ENCODE assay signal across 10 mouse cellular contexts in genomic region chr7:115666686-115667382, GRCm38 (mm10).
DNase-seq lines count a peak whose midpoint lies in the region; ATAC-seq and TF ChIP-seq lines count a peak whose summit lies in the region.
"Had no signal": no experiment of that assay in that cellular context is flagged by ENCODE, and none has a peak within 500 bp of the region (broad histone marks: within the 10 kb centered on the region; RNA-seq: fewer than 3 reads in every experiment).

No protein-coding gene starts in this region.

- 17% methylated on average over 18 of the region's 18 CpGs for WGBS in forebrain, embryonic 11.5 days
- WGBS in intestine, embryonic 16.5 days = 22% methylated on average over 18 of the region's 18 CpGs
- WGBS in neural tube, embryonic 13.5 days = 7% methylated on average over 18 of the region's 18 CpGs

- H3K36me3 ChIP-seq in forebrain, embryonic 11.5 days (ENCODE audit: control insufficient read depth, insufficient read depth, low read length) = no peaks in the 10 kb centered on the region
- H3K36me3 ChIP-seq in intestine, embryonic 16.5 days (ENCODE audit: control insufficient read depth, insufficient read depth, low read length) = no peaks in the 10 kb centered on the region
- H3K36me3 ChIP-seq in neural tube, embryonic 13.5 days = no peaks in the 10 kb centered on the region

- peak overlapping the region; percentile 54 for H3K9ac ChIP-seq in forebrain, embryonic 11.5 days (ENCODE audit: low read length)
- H3K9ac ChIP-seq in intestine, embryonic 16.5 days (ENCODE audit: low read depth, low read length) = peak overlapping the region; percentile 30; the same call in 1 of the 2 replicates
- peak overlapping the region; percentile 41 for H3K9ac ChIP-seq in neural tube, embryonic 13.5 days

- ATAC-seq in forebrain, embryonic 11.5 days (replicated peaks; ENCODE audit: low FRiP score) = no peak
- no peak for ATAC-seq in intestine, embryonic 16.5 days
- peak; percentile 88 for ATAC-seq in neural tube, embryonic 13.5 days (ENCODE audit: low read depth)
- ATAC-seq: lung, postnatal 0 days; Patski had no signal

- H3K4me2 ChIP-seq in forebrain, embryonic 11.5 days (ENCODE audit: low read depth, low read length, severe bottlenecking) = peak overlapping the region; percentile 46
- H3K4me2 ChIP-seq in intestine, embryonic 16.5 days (ENCODE audit: low read depth, low read length) = peak overlapping the region; percentile 44
- peak overlapping the region; percentile 58 for H3K4me2 ChIP-seq in neural tube, embryonic 13.5 days

- TF ChIP-seq CTCF in layer of hippocampus, adult 2 months (conservative IDR thresholded peaks at IDR 0.05) = no peak

- peaks cover 26% of the 10 kb centered on the region for H3K4me1 ChIP-seq in forebrain, embryonic 11.5 days (replicated peaks; ENCODE audit: control insufficient read depth, insufficient read depth, low read length)
- peaks cover 6% of the 10 kb centered on the region for H3K4me1 ChIP-seq in intestine, embryonic 16.5 days (ENCODE audit: control insufficient read depth, insufficient read depth, low read length)
- peaks cover 46% of the 10 kb centered on the region for H3K4me1 ChIP-seq in neural tube, embryonic 13.5 days (replicated peaks)

- H3K27ac ChIP-seq in layer of hippocampus, adult 2 months = peak overlapping the region; percentile 19
- peak overlapping the region; percentile 46 for H3K27ac ChIP-seq in forebrain, embryonic 11.5 days (ENCODE audit: low read depth, low read length)
- no peak overlapping the region for H3K27ac ChIP-seq in intestine, embryonic 16.5 days (ENCODE audit: low read length)
- peak overlapping the region; percentile 70 for H3K27ac ChIP-seq in neural tube, embryonic 13.5 days (replicated peaks)

- H3K9me3 ChIP-seq in forebrain, embryonic 11.5 days (ENCODE audit: control insufficient read depth, low read length) = no peaks in the 10 kb centered on the region
- H3K9me3 ChIP-seq in intestine, embryonic 16.5 days (ENCODE audit: control insufficient read depth, low read length) = no peaks in the 10 kb centered on the region
- H3K9me3 ChIP-seq in neural tube, embryonic 13.5 days = no peaks in the 10 kb centered on the region

- no peaks in the 10 kb centered on the region for H3K27me3 ChIP-seq in forebrain, embryonic 11.5 days (ENCODE audit: control insufficient read depth, insufficient read depth, low read length)
- no peaks in the 10 kb centered on the region for H3K27me3 ChIP-seq in intestine, embryonic 16.5 days (replicated peaks; ENCODE audit: control insufficient read depth, insufficient read depth, low read length)
- H3K27me3 ChIP-seq in neural tube, embryonic 13.5 days = peaks cover 44% of the 10 kb centered on the region
- H3K27me3 ChIP-seq: Patski had no signal

- H3K4me3 ChIP-seq in layer of hippocampus, adult 2 months = peak overlapping the region; percentile 20; the same call in 1 of the 2 replicates
- peak overlapping the region; percentile 12; the same call in 1 of the 2 replicates for H3K4me3 ChIP-seq in forebrain, embryonic 11.5 days (ENCODE audit: low read depth, low read length)
- H3K4me3 ChIP-seq in intestine, embryonic 16.5 days (ENCODE audit: low read length) = peak overlapping the region; percentile 21
- peak overlapping the region; percentile 32 for H3K4me3 ChIP-seq in neural tube, embryonic 13.5 days

- no peak for DNase-seq in layer of hippocampus, adult 2 months (ENCODE audit: low spot score in 2 of 2)
- DNase-seq in layer of hippocampus, adult 18-20 months (ENCODE audit: low spot score in 2 of 2) = no peak
- DNase-seq in forebrain, embryonic 11.5 days (ENCODE audit: low spot score) = peak; percentile 52
- DNase-seq in Muller cell, postnatal 12 days (ENCODE audit: inconsistent ontology term) = no peak
- no peak for DNase-seq in urinary bladder, adult 2 months (ENCODE audit: low spot score)
- no peak for DNase-seq in MN1 (ENCODE audit: low spot score)
